Mouse (Mus musculus) ES-Bruce4 (cell line): Measurements from ENCODE around the gene Zfp93. TPM values are rescaled to one million over a fixed set of nuclear protein-coding genes. Genes with fewer than 3 reads are reported as not detected.

Source experiments
- H3K27ac ChIP-seq: 2 replicates; pipeline ENCODE4 v1.5.1; 2012; ENCODE audit warnings: low read length, inconsistent platforms; ENCODE audit not compliant: insufficient read depth
- H3K27me3 ChIP-seq: 2 replicates; pipeline ENCODE4 v1.6.1; 2012; ENCODE audit warnings: mild to moderate bottlenecking, low read length, inconsistent platforms; ENCODE audit not compliant: control insufficient read depth, poor library complexity, insufficient read depth, severe bottlenecking
- H3K36me3 ChIP-seq: 2 replicates; pipeline ENCODE4 v1.6.1; 2012; ENCODE audit warnings: inconsistent platforms, mild to moderate bottlenecking, low read length, moderate library complexity; ENCODE audit not compliant: control insufficient read depth, poor library complexity, insufficient read depth, severe bottlenecking
- H3K4me1 ChIP-seq: one replicate; pipeline ENCODE4 v1.8.1; 2011; ENCODE audit warnings: low read length; ENCODE audit not compliant: control insufficient read depth, insufficient read depth
- H3K4me3 ChIP-seq: 2 replicates; pipeline ENCODE4 v1.5.1; 2011; ENCODE audit warnings: low read depth, mild to moderate bottlenecking, low read length
- H3K9ac ChIP-seq: 2 replicates; pipeline ENCODE4 v1.6.1; 2012; ENCODE audit warnings: low read depth, mild to moderate bottlenecking, inconsistent platforms; ENCODE audit not compliant: poor library complexity, severe bottlenecking
- H3K9me3 ChIP-seq: replicated peaks from 2 replicates; pipeline ENCODE4 v1.6.1; 2012; ENCODE audit warnings: mild to moderate bottlenecking, low read length, inconsistent platforms; ENCODE audit not compliant: control insufficient read depth, poor library complexity, insufficient read depth, severe bottlenecking
- CTCF ChIP-seq: IDR thresholded peaks from one replicate; pipeline ENCODE4 v1.8.1; 2011; ENCODE audit warnings: low read depth, low read length
- EP300 ChIP-seq: IDR thresholded peaks from 2 replicates; pipeline ENCODE4 v1.6.1; 2011; ENCODE audit warnings: low read depth, low read length; ENCODE audit not compliant: insufficient read depth
- POLR2A ChIP-seq: IDR thresholded peaks from one replicate; pipeline ENCODE4 v1.8.1; 2011; ENCODE audit warnings: low read length; ENCODE audit not compliant: insufficient read depth
- polyA plus RNA-seq: library from polyadenylated mRNA; stranded (reverse); fragments of >200 nt; gene quantifications from 2 replicates; pipeline ENCODE4 v1.2.4, GENCODE M21; 2011; ENCODE audit warnings: low read depth; ENCODE audit not compliant: missing spikeins, insufficient read depth, insufficient read length

Zfp93 gene
- polyA plus RNA-seq, 1 experiment = 14.3 TPM

DNA sequence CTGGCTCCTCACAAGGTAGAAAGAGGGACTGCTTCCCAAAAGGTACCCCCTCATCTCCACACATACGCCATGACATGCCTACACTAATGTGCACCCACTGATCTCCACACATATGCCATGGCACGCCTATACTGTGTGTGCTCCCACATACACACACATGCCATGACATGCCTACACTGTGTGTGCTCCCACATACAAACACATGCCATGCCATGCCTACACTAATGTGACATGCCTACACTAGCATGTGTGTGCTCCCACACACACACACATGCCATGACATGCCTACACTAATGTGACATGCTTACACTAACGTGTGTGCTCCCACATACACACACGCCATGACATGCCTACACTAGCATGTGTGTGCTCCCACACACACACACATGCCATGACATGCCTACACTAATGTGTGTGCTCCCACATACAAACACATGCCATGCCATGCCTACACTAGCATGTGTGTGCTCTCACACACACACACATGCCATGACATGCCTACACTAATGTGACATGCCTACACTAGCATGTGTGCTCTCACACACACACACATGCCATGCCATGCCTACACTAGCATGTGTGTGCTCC is 20.0 kb downstream of the Zfp93 start:
- H3K9ac ChIP-seq = no peak overlapping the region
- no peaks in the 10 kb centered on the region for H3K9me3 ChIP-seq
- no peak overlapping the region for H3K4me3 ChIP-seq
- no peaks in the 10 kb centered on the region; the same call in 1 of the 2 replicates for H3K36me3 ChIP-seq
- H3K4me1 ChIP-seq = peaks cover 2% of the 10 kb centered on the region
- TF ChIP-seq EP300 = no peak
- TF ChIP-seq POLR2A = no peak
- TF ChIP-seq CTCF = no peak
- H3K27me3 ChIP-seq = no peaks in the 10 kb centered on the region
- peak overlapping the region; percentile 1; the same call in 1 of the 2 replicates for H3K27ac ChIP-seq

DNA sequence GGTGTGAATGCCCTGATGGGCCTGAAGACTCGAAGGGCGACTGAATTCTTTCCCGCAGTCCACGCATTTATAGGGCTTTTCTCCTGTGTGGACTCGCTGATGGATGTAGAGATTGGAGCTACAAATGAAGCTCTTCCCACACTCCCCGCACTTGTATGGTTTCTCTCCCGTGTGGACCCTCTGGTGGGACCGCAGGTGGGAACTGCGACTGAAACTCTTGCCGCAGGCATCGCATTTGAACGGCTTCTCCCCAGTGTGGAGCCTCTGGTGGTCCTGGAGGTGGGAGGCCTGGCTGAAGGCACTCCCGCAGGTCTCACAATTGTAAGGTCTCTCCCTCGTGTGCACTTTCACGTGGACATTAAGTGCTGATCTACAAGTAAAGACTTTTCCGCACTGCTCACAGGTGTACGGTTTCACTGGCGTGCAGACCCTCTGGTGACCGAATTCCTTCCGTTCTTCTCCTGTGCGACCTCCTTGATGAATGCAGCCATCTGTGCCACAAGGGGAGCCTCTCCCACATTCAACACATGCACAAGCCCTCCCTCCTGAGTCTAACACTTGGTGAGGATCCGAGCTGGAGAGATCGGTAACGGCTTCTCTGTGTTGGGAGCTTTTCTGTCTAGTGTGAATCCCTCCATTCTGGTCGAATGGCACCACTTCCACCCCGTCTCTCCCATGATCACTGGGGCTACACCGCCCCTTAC is 21.3 kb downstream of the Zfp93 start:
- no peaks in the 10 kb centered on the region; the same call in 1 of the 2 replicates for H3K36me3 ChIP-seq

DNA sequence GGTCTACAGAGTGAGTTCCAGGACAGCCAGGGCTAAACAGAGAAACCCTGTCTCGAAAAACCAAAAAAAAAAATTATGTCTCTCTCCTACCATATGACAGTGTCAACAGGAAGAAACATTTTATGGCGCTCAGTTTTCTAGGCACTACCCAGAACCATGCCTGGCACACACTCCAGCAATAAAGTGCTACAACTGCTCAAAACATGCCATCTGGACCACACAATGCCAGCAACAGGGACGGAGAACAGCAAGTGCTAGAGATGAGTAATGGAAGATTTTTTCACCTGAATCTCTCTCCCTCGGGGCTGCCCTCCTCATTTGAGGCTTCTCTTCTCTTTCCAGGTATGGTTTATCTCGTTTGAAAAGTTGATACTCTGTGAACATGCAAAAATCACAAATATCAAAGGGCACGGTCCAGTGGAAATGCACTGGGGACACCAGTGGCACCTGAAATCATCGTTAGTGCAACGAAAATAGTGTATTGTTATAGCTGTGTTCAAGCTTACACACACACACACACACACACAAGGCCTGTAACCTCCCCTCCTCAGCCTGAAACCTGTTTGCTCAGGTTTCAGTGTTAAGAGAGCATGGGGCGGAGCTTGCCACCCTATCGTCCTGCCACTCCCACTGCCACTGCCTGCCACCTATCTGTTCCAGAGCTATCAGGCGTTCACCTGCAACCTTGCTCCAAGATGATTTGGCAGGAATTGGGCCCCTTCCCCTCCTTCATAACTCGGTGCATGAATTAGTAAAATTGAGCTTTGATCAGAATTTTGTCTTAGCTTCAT is 23.0 kb downstream of the Zfp93 start:
- Histone ChIP-seq H3K27ac (no peak overlapping the region), H3K4me3 (no peak overlapping the region), H3K9me3 (no peaks in the 10 kb centered on the region), H3K9ac (no peak overlapping the region), H3K27me3 (no peaks in the 10 kb centered on the region), H3K36me3 (no peaks in the 10 kb centered on the region; the same call in 1 of the 2 replicates), H3K4me1 (peaks cover 2% of the 10 kb centered on the region)
- no peak for TF ChIP-seq POLR2A
- no peak for TF ChIP-seq CTCF
- TF ChIP-seq EP300 = no peak

More for the DNA sequence above, 21.3 kb downstream of the Zfp93 start:
- H3K9me3 ChIP-seq = no peaks in the 10 kb centered on the region
- H3K9ac ChIP-seq = no peak overlapping the region
- H3K4me3 ChIP-seq = peak overlapping the region; percentile 0; the same call in 1 of the 2 replicates
- no peak overlapping the region for H3K27ac ChIP-seq
- no peaks in the 10 kb centered on the region for H3K27me3 ChIP-seq
- H3K4me1 ChIP-seq = peaks cover 2% of the 10 kb centered on the region
- TF ChIP-seq EP300 (no peak), POLR2A (no peak), CTCF (no peak)

DNA sequence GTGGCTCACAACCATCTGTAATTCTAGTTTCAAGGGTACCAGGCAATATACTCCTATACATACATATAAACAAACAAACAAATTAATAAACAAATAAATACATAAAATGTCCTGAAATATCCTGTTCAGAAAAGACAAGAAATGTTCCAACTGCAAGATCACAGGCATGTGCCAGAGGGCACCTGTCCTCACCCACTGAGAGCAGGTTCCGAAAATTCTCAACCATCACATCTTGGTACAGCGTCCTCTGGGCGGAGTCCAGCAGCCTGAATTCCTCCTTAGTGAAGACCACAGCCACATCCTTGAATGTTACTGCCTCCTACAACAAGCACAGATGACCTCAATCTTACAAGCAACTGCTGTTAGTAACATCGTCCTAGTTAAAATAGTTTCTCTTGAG is 24.5 kb downstream of the Zfp93 start:
- Histone ChIP-seq H3K4me3 (no peak overlapping the region), H3K27ac (no peak overlapping the region), H3K9ac (no peak overlapping the region), H3K36me3 (no peaks in the 10 kb centered on the region; the same call in 1 of the 2 replicates), H3K9me3 (no peaks in the 10 kb centered on the region), H3K27me3 (no peaks in the 10 kb centered on the region), H3K4me1 (peaks cover 2% of the 10 kb centered on the region)
- TF ChIP-seq EP300 (no peak), CTCF (no peak), POLR2A (no peak)

DNA sequence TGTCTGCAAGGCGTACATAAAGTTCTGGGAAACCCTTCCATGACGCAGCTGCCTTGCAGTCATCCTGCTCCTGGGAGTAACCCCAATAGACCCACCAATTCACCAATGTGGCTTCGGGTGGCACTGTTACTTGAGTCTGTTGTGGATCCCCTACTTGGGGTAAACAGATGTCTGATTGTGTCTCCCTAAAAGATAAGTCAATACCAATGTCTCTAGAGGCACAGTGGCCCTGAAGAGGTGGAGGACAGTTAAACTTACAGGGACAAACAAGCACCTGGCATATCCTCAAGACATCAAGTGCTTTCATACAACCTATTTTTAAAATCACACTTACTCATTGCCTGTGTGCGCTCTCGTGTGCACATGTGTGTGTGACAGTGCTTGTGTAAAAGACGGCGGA is 25.2 kb downstream of the Zfp93 start:
- Histone ChIP-seq H3K27me3 (no peaks in the 10 kb centered on the region), H3K36me3 (no peaks in the 10 kb centered on the region; the same call in 1 of the 2 replicates), H3K9ac (no peak overlapping the region), H3K9me3 (no peaks in the 10 kb centered on the region), H3K4me1 (peaks cover 2% of the 10 kb centered on the region), H3K27ac (no peak overlapping the region), H3K4me3 (no peak overlapping the region)
- no peak for TF ChIP-seq POLR2A
- TF ChIP-seq CTCF = no peak
- TF ChIP-seq EP300 = no peak

DNA sequence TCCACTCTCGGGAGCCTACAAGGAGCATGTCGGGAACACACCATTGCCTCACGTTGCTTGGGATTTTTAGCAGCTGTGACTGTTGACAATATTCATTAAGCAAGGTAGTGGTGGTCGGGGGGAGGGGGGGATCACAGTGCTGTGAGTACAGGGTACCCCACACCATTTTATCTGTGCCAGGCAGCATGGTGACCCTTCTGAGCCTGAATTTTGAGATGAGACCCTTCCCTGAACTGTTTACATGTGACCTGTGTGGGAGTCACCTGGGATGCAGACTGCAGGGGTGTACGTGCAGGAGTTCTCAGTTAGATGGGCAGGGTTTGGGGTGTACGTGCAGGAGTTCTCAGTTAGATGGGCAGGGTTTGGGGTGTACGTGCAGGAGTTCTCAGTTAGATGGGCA is 26.2 kb downstream of the Zfp93 start:
- no peak for TF ChIP-seq CTCF
- TF ChIP-seq EP300 = no peak
- TF ChIP-seq POLR2A = no peak
- no peaks in the 10 kb centered on the region for H3K4me1 ChIP-seq
- no peak overlapping the region for H3K4me3 ChIP-seq
- no peaks in the 10 kb centered on the region; the same call in 1 of the 2 replicates for H3K36me3 ChIP-seq
- H3K27ac ChIP-seq = no peak overlapping the region
- H3K9me3 ChIP-seq = no peaks in the 10 kb centered on the region
- H3K9ac ChIP-seq = no peak overlapping the region
- no peaks in the 10 kb centered on the region for H3K27me3 ChIP-seq
